Mouse (Mus musculus) adipocyte (in vitro differentiated cells): ENCODE measurements at regions not wholly inside any gene's neighbourhood (a gene's known extent, or its start where the extent isn't known, plus 50 kb on each side); places are given as distances from the start of the nearest gene placed in this dataset.

ENCODE experiments used
- DNase-seq: peaks from one replicate; pipeline ENCODE4 v3.0.0-alpha.2; 2016; ENCODE audit warnings: low spot score

DNA sequence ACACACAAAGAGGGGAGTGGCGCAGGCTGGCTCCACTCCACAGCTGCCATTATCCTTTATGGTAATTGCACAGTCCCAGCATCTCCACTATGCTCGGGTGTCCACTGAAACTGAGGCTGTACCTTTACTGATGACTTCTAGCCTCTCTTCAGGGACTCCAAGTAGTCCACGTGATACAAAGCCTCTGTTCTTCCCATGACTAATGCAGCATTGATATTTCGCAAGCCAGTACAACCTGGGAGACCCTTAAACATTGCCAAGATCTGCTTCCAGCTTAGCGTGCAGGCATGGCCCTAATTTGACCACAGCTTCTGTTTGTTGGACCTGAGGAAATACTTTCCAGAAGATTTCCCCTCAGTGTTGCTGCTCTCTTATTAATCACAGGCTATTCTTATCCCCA lies 215.8 kb downstream of the Galc start:
- DNase-seq: no peak

- no peak for DNase-seq
Observed at GRCm38 (mm10) chr12:98039677-98040076, 219.6 kb downstream of the Galc start.

GRCm38 (mm10) chr12:98023655-98024054 lies 235.6 kb downstream of the Galc start:
- no peak for DNase-seq

GRCm38 (mm10) chr12:98014607-98015278 lies 244.5 kb downstream of the Galc start:
- DNase-seq: no peak

DNA sequence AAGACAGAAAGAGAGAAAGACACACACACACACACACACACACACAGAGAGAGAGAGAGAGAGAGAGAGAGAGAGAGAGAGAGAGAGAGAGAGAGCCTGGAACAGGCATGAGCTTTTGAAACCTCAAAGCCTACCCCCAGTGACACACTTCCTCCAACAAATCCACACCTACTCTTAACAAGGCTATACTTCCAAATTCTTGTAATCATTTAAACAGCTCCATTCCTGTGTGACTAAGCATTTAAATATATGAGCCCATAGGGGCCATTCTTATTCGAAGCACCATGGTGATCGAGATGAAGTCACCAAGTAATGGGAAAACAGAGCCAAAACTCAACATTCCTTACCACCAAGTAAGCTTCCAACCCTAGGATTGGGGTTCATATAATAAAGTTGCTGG lies 250.1 kb downstream of the Galc start:
- no peak for DNase-seq

DNA sequence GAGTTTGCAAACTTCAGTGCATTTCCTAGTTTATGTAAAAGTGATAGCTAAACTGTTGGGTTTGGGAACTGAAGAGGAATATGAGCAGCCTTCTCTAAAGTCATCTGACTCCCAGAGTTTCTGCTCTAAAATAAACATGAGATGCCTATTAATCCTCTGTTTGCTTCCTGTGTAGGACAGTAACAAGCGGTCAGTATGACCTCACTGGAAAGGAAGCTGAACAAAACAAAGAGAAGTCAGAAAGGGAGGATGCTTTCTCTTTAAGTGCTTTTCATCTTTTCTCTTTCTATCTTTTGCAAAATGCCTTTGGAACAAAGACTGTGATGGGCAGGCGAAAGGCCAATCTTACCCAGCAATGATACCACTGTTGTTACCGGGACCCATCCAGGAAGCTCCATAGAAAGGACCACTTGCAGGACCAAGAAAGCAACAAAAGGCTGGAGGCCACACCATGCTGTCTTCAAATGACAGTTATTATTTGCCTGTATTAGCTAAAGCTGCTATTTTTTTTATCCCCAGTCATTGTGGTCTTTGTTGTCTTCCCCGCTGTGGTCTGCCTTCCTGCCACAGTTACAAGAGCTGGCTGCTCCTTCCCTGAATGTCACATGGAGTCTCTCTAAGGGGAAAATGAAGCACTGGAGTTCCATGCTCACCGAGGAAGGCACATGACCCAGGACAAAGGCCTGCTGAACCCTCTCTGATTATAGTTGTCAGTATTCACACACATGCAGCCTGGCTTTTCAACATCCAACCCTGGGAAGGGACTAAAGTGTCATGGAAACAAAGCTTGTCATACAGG lies 253.4 kb downstream of the Galc start:
- DNase-seq: no peak

GRCm38 (mm10) chr12:98002217-98002616 lies 257.0 kb downstream of the Galc start:
- no peak for DNase-seq

DNA sequence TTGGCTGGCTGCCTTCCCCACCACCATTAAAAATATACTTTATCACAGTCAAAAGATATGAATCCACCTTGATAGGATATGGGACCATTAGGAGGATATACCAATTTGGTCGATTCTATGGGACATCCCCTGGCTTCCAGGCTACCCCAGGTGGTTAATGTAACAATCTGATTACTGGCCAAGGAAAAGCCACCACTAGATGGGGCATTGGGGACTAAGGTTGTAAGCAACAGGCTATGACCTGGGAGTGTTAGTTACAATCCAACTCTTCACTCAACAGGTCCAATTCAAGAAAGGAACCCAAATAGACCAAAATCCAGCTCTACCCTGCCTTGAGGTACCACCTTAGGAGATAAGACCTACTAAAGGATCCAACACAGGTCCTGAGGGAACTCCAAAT lies 264.4 kb downstream of the Galc start:
- no peak for DNase-seq

DNA sequence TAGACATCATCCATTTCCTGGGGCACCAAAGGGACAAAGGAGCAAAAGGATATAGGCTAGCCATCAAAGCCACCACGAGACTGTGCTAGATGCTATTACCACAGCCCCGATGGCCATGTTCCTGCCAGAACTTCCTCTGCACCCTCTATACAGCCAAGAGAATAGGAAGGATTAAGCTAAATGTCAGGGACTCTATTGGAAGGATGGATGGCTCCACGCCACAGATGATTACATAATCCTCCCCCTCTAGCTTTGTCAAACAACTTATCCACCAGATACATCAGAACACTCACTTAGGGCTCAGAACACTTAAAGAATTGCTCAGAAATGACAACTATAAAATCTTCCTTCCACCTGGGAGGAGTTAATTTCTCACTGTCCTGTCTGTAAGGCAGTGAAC lies 265.3 kb downstream of the Galc start:
- no peak for DNase-seq

DNA sequence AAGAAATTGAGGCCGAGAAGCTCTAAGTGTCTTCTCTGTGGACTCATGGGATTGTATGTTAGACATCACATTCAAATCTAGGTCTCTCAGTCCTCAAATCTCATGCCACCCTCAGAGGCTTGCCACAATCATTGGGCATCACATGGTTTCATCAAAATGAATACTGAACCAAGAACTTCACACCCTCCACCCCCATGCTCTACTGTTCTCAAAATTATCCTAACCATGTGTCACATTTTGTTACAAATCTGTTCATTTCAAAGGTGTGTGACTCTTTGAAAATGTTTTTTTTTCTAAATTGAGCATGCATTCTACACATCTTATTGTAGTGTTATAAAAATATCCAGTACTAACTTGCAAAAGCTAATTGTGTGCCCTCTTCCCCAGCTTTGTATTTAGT lies 275.9 kb downstream of the Galc start:
- no peak for DNase-seq

- no peak for DNase-seq
Observed at GRCm38 (mm10) chr12:97978668-97979067, 280.6 kb downstream of the Galc start.

GRCm38 (mm10) chr12:97978178-97978651 lies 281.0 kb downstream of the Galc start:
- DNase-seq: no peak

- no peak for DNase-seq
Observed at GRCm38 (mm10) chr12:97977633-97978032, 281.6 kb downstream of the Galc start.

DNA sequence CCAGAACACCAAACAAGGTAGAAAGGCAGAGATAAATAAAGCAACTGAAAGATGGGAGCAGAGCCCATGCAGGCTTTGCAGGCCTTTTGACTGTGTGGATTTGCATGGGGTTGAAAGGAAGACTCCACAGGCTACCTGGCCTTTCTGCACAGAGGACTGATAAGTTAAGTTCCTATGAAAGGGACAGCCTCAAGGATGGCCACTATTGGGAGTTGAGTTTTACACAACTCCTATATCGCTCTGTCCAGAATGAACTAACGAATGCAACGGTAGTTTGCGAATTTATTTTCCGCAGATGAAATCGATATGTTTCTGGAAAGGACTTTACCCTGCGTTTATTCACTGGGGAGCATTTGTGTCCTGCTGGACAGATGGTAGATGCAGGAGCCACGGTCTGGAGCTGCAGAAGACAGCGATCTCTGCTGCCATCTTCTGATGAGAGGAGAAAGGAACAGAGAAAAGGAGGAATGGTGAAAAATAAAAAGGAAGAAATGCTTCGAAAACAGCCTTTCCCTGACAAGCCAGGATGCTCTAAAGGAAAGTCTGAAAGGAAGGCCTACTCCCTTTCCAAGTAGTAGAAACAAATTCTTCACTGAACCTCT lies 285.2 kb downstream of the Galc start:
- DNase-seq: no peak

GRCm38 (mm10) chr12:97957201-97957600 lies 302.1 kb downstream of the Galc start:
- DNase-seq: no peak

- no peak for DNase-seq
Observed at GRCm38 (mm10) chr12:97953336-97953735, 305.9 kb downstream of the Galc start.

GRCm38 (mm10) chr12:97952204-97952603 lies 307.1 kb downstream of the Galc start:
- no peak for DNase-seq

DNA sequence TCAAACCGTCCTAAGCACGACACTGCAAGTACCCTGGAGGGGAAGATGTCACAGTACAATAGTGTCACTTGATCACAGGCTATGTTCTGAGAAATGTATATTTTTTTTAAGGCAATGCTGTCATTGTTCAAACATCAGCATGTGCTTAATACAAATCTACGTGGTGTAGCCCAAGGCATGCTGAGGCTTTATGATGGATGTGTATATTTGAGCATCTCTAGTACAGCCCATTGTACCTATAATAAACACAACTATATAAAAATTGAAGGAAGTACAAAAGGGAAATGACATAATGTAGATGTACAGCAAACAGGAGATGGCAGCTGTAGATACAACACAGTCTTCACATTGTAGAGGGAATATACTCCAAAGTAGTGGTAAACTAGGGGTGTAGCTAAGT lies 309.2 kb downstream of the Galc start:
- DNase-seq: no peak

DNA sequence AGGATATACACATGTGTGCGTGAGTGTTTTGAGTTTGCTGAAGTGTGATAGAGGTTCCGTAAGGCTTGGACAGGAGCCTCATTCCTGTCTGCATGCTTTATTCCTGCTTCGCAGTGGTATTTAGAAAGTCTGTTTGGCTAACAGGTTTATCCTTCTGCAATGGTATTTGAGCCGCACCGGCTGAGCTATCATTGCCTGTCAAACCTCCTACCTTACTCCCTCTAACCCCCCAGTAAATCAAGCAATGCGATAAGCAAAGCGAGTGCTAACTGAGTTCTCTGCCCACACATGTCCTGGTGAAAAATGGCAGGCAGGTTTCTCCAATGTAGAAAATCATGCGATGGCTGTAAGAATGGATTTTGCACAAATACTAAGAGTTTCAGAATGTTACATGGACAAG lies 311.8 kb downstream of the Galc start:
- no peak for DNase-seq

DNA sequence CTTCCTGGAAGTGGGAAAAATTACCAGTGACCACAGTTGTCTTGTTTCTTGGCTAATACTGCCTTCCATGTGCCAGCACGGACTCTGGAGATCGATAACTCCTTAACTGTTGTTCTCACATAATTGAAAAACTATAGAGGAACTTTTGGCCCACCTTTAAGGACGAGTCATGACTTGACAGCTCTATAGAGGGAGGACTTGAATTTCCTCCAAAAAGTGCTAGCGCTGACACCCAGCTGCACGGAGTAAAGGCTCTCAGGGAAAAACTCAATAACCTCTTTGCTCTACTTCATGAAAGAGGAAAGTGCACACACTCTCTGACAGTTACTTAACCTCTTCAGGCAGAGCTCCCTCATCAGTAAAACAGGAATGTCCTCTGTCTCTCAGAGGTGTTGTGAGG lies 320.9 kb downstream of the Galc start:
- no peak for DNase-seq

GRCm38 (mm10) chr12:97929877-97930276 lies 329.4 kb downstream of the Galc start:
- no peak for DNase-seq

GRCm38 (mm10) chr12:97927036-97927435 lies 332.2 kb downstream of the Galc start:
- DNase-seq: no peak
